Mouse (Mus musculus): ENCODE data around the gene Atp5s. TPM values are rescaled to one million over a fixed set of nuclear protein-coding genes. Genes with fewer than 3 reads are reported as not detected.

Gene Atp5s
- polyA plus RNA-seq (2021; fragmentation: Nextera tagmentation): 26.5 and 37.9 TPM in 2 replicates
- long read RNA-seq, experiment 1, transcript Atp5s-201 (5 exons, 1,485 nt): major isoform, 12 of 32 reads
- long read RNA-seq, experiment 1, partial matches to known transcripts: 9 of 32 reads
- long read RNA-seq, experiment 1, other reads (novel, unspliced or antisense): 9 of 32 reads
- long read RNA-seq, experiment 2, transcript Atp5s-204 (6 exons, 1,599 nt): minor isoform, 5 of 92 reads
- long read RNA-seq, experiment 2, transcript Atp5s-201 (5 exons, 1,485 nt): major isoform, 29 of 92 reads
- long read RNA-seq, experiment 2, partial matches to known transcripts: 32 of 92 reads
- long read RNA-seq, experiment 2, other reads (novel, unspliced or antisense): 26 of 92 reads

DNA sequence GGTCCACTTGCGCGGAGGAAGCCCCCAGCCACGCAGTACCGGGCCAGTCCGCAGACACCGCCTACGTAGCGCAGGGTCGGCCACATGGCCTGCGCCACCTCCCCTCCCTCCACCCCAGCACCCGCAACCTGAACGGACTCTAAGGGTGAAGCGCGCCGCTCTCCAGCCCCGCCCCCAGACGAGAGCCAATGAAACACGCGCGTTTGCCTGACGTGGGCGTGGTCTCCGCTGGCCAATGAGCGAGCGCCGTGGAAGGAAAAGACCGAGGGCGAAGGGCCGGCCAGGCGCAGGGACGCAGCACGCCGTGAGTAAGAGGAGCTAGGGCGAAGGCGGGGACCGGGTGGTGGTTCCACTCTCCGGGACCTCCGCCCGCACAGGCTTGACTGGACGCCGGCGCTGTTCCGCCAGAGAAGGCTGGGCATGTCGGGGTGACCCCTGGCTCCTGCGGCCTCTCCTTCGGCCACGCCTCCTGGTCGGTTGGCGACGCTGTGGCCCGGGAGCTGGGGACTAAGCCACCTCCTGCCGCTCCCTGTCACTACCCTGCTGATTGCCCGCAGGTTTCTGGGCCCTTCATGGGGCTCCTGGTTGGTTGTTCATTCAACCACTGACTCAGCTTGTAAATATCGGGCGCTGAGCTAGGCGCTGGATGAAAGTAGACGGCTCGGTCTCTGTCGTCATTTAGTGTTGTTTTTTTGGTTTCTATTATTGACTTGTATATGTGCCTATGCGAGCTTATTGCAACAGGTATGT is at the start of gene Atp5s, which contains the start of gene L2hgdh:
Gene Atp5s, plus strand, starts transcription at position 240 of the 750 bp plus-strand sequence.
Gene L2hgdh, minus strand, starts transcription at position 163 of the 750 bp plus-strand sequence.

DNA sequence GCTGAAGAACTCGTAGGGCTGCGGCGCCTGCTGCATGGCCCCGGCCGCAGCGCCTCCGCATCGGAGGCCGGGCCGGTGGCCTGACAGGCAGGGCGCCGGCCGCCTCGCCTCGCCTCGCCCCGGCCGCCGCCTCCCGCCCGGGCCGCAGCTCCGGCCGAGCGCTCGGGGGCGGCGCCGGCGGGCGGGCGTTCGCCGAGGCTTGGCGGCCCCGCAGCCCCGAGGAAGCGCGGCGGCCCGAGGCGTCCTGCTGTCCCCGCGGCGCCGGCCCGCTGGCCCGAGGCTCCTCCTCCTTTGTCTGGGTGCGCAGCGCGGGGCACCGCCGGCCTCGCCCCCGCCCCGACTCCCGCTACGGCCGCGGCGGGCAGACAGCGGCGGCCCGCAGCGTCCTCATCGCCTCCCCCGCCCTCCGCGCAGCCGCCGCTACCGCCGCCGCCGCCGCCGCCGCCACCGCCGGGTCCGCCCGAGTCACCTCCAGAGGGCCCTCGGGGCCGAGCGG is 43.1 kb upstream of the Atp5s start, which contains the start of gene Sos2:
Gene Sos2, minus strand, starts transcription at position 287 of the 496 bp plus-strand sequence.

DNA sequence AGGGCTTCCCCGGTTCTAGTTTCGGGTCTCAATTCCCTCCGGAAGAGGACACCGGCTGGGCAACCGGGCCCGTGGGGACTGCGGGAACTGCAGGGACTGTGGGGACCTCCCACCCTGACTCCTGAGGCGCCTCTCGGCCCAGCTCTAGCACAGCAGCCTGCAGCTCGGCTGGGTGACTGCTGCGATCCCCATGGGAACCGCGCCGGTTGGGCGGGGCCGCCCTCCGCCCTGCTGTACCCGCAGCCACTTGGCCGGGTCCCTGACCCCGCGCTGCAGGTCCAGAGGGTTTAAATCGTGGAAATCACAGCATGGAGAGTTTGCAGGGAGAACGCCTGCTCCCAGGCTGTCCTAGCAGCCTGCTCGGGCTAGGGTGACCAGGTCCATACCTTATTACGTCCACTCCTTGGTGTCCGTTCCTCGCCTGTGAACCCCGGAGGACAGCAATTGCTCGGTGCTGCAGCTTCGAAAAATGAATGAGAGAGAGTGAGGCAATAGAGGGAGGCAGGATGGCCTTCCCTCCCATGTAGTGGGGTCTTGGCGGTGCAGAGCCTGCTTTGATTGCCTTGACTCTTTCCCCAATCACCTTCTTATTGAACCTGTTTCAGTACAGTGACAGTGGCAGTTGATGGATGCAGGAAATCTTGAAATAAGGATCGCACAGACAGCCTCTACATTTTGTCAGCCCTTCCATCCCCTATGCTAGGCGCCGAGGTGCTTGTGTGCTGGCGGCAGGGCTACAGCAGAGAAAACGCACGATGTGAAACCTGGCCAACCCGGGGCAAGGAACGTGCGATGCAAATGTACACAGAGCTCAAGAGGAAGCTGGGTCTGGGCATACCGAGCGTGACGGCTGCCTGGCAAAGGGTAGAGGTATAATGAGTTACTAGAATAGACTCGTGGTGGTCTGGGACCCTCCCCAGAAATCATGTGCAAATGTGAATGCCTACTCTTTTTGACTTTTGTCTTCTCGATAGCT is 66.1 kb downstream of the Atp5s start, which contains the start of gene Cdkl1:
Gene Cdkl1, minus strand, starts transcription at position 738 of the 976 bp plus-strand sequence.

Small RNA genes within 50 kb of the gene (microRNA-seq; reads per million reads assigned to microRNA genes)
- gene Mir681: not detected

Other genes with a start within 250 kb of the Atp5s start
- gene Vcpkmt, start 141.9 kb upstream of the Atp5s start, polyA plus RNA-seq (2021; fragmentation: Nextera tagmentation): 17.4 and 17.7 TPM in 2 replicates
- gene Sos2, start 43.1 kb upstream of the Atp5s start, polyA plus RNA-seq (2021; fragmentation: Nextera tagmentation): 3.2 and 3.7 TPM in 2 replicates
- 4.8 and 5.9 TPM in 2 replicates for gene L2hgdh, start 77 bp upstream of the Atp5s start, polyA plus RNA-seq (2021; fragmentation: Nextera tagmentation)
- gene Cdkl1, start 66.3 kb downstream of the Atp5s start, polyA plus RNA-seq (2021; fragmentation: Nextera tagmentation): 18.4 and 19.4 TPM in 2 replicates
- 84.9 and 92.3 TPM in 2 replicates for gene Atl1, start 167.7 kb downstream of the Atp5s start, polyA plus RNA-seq (2021; fragmentation: Nextera tagmentation)
- gene Map4k5, start 168.2 kb downstream of the Atp5s start, polyA plus RNA-seq (2021; fragmentation: Nextera tagmentation): 11.7 and 12.1 TPM in 2 replicates

Measured in layer of hippocampus, adult 6 months (tissue).